Mouse (Mus musculus): Measurements from ENCODE around the gene Gucd1. TPM values are rescaled to one million over a fixed set of nuclear protein-coding genes. Genes with fewer than 3 reads are reported as not detected.
A peak's percentile ranks its signal among the peaks of the same experiment; 100 is the strongest.

Gucd1 gene
- polyA plus RNA-seq, 1 experiment from 2014 or later: 40.4 TPM

DNA sequence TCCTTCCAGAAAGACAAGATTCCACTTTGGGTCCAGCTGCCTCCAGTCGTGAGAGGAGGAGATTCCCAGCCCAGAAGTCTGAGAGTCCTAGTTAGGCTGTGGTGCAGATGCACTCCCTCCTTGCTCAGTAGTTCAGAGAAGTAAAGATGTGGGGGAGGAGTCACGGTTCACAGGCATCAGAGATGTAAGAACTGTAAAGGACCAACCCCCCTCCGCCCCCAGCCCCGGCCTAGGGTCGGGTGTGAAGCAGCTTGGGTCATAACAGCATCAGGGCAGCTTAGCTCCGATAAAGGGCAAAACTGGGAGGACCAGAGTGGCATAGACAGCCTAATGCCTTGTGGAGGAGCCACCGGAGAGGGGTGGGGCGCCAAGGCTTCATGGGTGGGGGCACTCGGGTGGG is 201.3 kb downstream of the Gucd1 start:
- DNase-seq (ENCODE audit: low spot score) (no peak), ATAC-seq (replicated peaks; ENCODE audit: low FRiP score, low TSS enrichment, low read depth) (peak; percentile 28)
- Histone ChIP-seq H3K9me3 (ENCODE audit: control insufficient read depth, low read length) (no peaks in the 10 kb centered on the region), H3K36me3 (ENCODE audit: control insufficient read depth, insufficient read depth, low read length) (peaks cover 3% of the 10 kb centered on the region; the same call in 1 of the 2 replicates), H3K4me3 (ENCODE audit: low read depth, low read length) (peak overlapping the region; percentile 47), H3K9ac (ENCODE audit: low read length) (peak overlapping the region; percentile 47), H3K4me1 (replicated peaks; ENCODE audit: control insufficient read depth, insufficient read depth, low read length) (peaks cover 9% of the 10 kb centered on the region), H3K27ac (ENCODE audit: low read depth) (no peak overlapping the region), H3K27me3 (replicated peaks; ENCODE audit: control insufficient read depth, insufficient read depth, low read length) (peaks cover 21% of the 10 kb centered on the region), H3K4me2 (ENCODE audit: low read length) (peak overlapping the region; percentile 73)
- WGBS: 6% methylated on average over 7 of the region's 9 CpGs

- Histone ChIP-seq H3K36me3 (ENCODE audit: control insufficient read depth, insufficient read depth, low read length) (peaks cover 10% of the 10 kb centered on the region), H3K4me1 (replicated peaks; ENCODE audit: control insufficient read depth, insufficient read depth, low read length) (peaks cover 9% of the 10 kb centered on the region), H3K9me3 (ENCODE audit: control insufficient read depth, low read length) (no peaks in the 10 kb centered on the region), H3K4me2 (ENCODE audit: low read length) (no peak overlapping the region), H3K4me3 (ENCODE audit: low read depth, low read length) (no peak overlapping the region), H3K27me3 (replicated peaks; ENCODE audit: control insufficient read depth, insufficient read depth, low read length) (peaks cover 21% of the 10 kb centered on the region), H3K27ac (ENCODE audit: low read depth) (no peak overlapping the region), H3K9ac (ENCODE audit: low read length) (no peak overlapping the region)
- DNase-seq (ENCODE audit: low spot score): no peak
- 72% methylated on average over 8 of the region's 8 CpGs for WGBS
- no peak for ATAC-seq (replicated peaks; ENCODE audit: low FRiP score, low TSS enrichment, low read depth)
Observed at GRCm38 (mm10) chr10:75315756-75316155, 202.0 kb downstream of the Gucd1 start.

GRCm38 (mm10) chr10:75314190-75314980 is 203.4 kb downstream of the Gucd1 start:
- no peak overlapping the region for H3K27ac ChIP-seq (ENCODE audit: low read depth)
- ATAC-seq (replicated peaks; ENCODE audit: low FRiP score, low TSS enrichment, low read depth): no peak
- no peak overlapping the region for H3K4me2 ChIP-seq (ENCODE audit: low read length)
- DNase-seq (ENCODE audit: low spot score): no peak
- WGBS: 62% methylated on average over 6 of the region's 6 CpGs
- peaks cover 9% of the 10 kb centered on the region for H3K4me1 ChIP-seq (replicated peaks; ENCODE audit: control insufficient read depth, insufficient read depth, low read length)
- peaks cover 24% of the 10 kb centered on the region for H3K36me3 ChIP-seq (ENCODE audit: control insufficient read depth, insufficient read depth, low read length)
- no peak overlapping the region for H3K9ac ChIP-seq (ENCODE audit: low read length)
- H3K27me3 ChIP-seq (replicated peaks; ENCODE audit: control insufficient read depth, insufficient read depth, low read length): peaks cover 21% of the 10 kb centered on the region
- H3K4me3 ChIP-seq (ENCODE audit: low read depth, low read length): no peak overlapping the region
- H3K9me3 ChIP-seq (ENCODE audit: control insufficient read depth, low read length): no peaks in the 10 kb centered on the region

GRCm38 (mm10) chr10:75312361-75312760 is 205.4 kb downstream of the Gucd1 start:
- no peak overlapping the region for H3K27ac ChIP-seq (ENCODE audit: low read depth)
- H3K4me1 ChIP-seq (replicated peaks; ENCODE audit: control insufficient read depth, insufficient read depth, low read length): peaks cover 6% of the 10 kb centered on the region
- DNase-seq (ENCODE audit: low spot score) (no peak), ATAC-seq (replicated peaks; ENCODE audit: low FRiP score, low TSS enrichment, low read depth) (no peak)
- H3K4me3 ChIP-seq (ENCODE audit: low read depth, low read length): no peak overlapping the region
- H3K9me3 ChIP-seq (ENCODE audit: control insufficient read depth, low read length): no peaks in the 10 kb centered on the region
- H3K4me2 ChIP-seq (ENCODE audit: low read length): no peak overlapping the region
- H3K36me3 ChIP-seq (ENCODE audit: control insufficient read depth, insufficient read depth, low read length): peaks cover 44% of the 10 kb centered on the region
- H3K27me3 ChIP-seq (replicated peaks; ENCODE audit: control insufficient read depth, insufficient read depth, low read length): peaks cover 5% of the 10 kb centered on the region
- 82% methylated on average over 7 of the region's 7 CpGs for WGBS
- H3K9ac ChIP-seq (ENCODE audit: low read length): no peak overlapping the region

DNA sequence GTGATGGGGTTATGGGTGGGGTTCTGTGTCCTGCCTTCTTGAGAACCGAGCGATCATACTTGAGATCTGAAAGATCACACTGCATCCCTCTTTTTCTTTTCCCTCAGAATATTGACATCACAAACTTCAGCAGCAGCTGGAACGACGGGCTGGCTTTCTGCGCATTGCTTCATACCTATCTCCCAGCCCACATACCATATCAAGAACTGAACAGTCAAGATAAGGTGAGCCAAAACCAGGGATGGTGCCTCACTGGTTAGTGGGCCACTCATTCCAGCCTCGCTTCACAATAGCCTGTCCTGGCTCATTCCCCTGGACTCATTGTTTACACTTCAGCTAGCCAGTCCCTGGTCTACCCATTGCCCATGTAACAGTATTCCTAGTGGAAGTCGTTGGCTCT is 210.6 kb downstream of the Gucd1 start:
- peaks cover 76% of the 10 kb centered on the region for H3K36me3 ChIP-seq (ENCODE audit: control insufficient read depth, insufficient read depth, low read length)
- no peak overlapping the region for H3K4me2 ChIP-seq (ENCODE audit: low read length)
- H3K9ac ChIP-seq (ENCODE audit: low read length): no peak overlapping the region
- no peak for ATAC-seq (replicated peaks; ENCODE audit: low FRiP score, low TSS enrichment, low read depth)
- no peaks in the 10 kb centered on the region for H3K4me1 ChIP-seq (replicated peaks; ENCODE audit: control insufficient read depth, insufficient read depth, low read length)
- H3K9me3 ChIP-seq (ENCODE audit: control insufficient read depth, low read length): no peaks in the 10 kb centered on the region
- H3K27ac ChIP-seq (ENCODE audit: low read depth): no peak overlapping the region
- DNase-seq (ENCODE audit: low spot score): no peak
- 89% methylated on average over 7 of the region's 7 CpGs for WGBS
- H3K27me3 ChIP-seq (replicated peaks; ENCODE audit: control insufficient read depth, insufficient read depth, low read length): no peaks in the 10 kb centered on the region
- no peak overlapping the region for H3K4me3 ChIP-seq (ENCODE audit: low read depth, low read length)

GRCm38 (mm10) chr10:75304413-75304812 is 213.4 kb downstream of the Gucd1 start:
- 78% methylated on average over 6 of the region's 6 CpGs for WGBS
- no peaks in the 10 kb centered on the region for H3K27me3 ChIP-seq (replicated peaks; ENCODE audit: control insufficient read depth, insufficient read depth, low read length)
- no peaks in the 10 kb centered on the region for H3K9me3 ChIP-seq (ENCODE audit: control insufficient read depth, low read length)
- H3K4me3 ChIP-seq (ENCODE audit: low read depth, low read length): no peak overlapping the region
- H3K9ac ChIP-seq (ENCODE audit: low read length): no peak overlapping the region
- ATAC-seq (replicated peaks; ENCODE audit: low FRiP score, low TSS enrichment, low read depth): no peak
- H3K36me3 ChIP-seq (ENCODE audit: control insufficient read depth, insufficient read depth, low read length): peaks cover 57% of the 10 kb centered on the region
- peaks cover 4% of the 10 kb centered on the region; the same call in 1 of the 2 replicates for H3K4me1 ChIP-seq (replicated peaks; ENCODE audit: control insufficient read depth, insufficient read depth, low read length)
- no peak for DNase-seq (ENCODE audit: low spot score)
- no peak overlapping the region for H3K27ac ChIP-seq (ENCODE audit: low read depth)
- H3K4me2 ChIP-seq (ENCODE audit: low read length): no peak overlapping the region

DNA sequence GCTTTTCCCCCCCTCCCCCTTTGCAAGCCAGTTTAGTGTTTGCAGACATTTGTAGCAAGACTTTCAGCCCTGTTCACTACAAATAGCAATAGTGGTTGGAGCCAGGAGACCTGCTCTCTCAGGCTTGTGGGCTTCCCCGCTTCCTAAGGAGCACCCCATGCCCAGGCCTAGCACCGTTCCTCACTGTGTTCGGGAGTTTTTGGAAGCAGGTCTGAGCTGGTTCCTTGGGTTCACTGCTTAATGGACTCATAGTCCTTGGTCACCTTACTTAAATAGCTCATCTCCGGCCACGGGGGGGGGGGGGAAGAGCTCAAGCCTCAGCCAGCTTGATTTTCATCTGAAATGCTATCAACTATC is 213.7 kb downstream of the Gucd1 start:
- peaks cover 55% of the 10 kb centered on the region for H3K36me3 ChIP-seq (ENCODE audit: control insufficient read depth, insufficient read depth, low read length)

DNA sequence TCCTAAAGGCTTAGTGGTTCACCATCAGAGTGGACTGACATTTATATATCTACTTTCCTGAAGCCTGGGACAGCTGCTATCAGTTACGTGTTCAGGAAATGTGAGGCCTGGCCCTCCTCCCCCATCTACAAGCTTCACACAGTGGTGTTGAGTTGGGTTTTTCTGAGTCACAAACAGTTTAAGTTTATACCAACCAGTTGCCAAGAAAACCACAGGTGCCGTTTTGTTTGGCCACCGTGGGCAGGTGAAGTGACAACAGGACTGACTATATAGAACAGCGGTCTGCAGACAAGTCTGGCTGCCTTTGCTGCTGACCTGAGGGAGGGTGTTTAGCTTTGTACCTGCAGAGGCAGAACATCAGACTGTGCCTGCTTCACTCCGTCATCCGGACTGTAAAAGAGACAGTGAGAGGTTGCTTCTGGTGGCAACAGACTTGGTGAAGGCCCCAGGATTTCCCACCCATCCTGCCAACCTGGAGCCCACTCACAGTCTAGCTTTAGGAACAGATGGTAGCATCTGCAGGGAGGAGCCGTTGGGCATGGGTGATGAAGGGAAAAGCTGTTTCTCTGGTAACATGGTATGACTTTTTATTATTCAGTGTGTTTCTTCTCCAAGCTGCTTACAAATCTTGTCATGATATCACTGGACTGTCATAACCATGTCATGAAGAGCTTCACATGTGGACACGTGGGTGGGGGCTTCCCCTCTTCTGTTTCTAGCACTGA is 214.3 kb downstream of the Gucd1 start:
- Histone ChIP-seq H3K36me3 (ENCODE audit: control insufficient read depth, insufficient read depth, low read length) (peaks cover 51% of the 10 kb centered on the region), H3K4me1 (replicated peaks; ENCODE audit: control insufficient read depth, insufficient read depth, low read length) (peaks cover 4% of the 10 kb centered on the region; the same call in 1 of the 2 replicates), H3K9ac (ENCODE audit: low read length) (no peak overlapping the region), H3K27me3 (replicated peaks; ENCODE audit: control insufficient read depth, insufficient read depth, low read length) (no peaks in the 10 kb centered on the region), H3K4me2 (ENCODE audit: low read length) (no peak overlapping the region), H3K9me3 (ENCODE audit: control insufficient read depth, low read length) (no peaks in the 10 kb centered on the region), H3K27ac (ENCODE audit: low read depth) (no peak overlapping the region), H3K4me3 (ENCODE audit: low read depth, low read length) (no peak overlapping the region)
- DNase-seq (ENCODE audit: low spot score): no peak
- no peak for ATAC-seq (replicated peaks; ENCODE audit: low FRiP score, low TSS enrichment, low read depth)
- WGBS: 84% methylated on average over 8 of the region's 8 CpGs

More for the DNA sequence above, 213.7 kb downstream of the Gucd1 start:
- no peak overlapping the region for H3K9ac ChIP-seq (ENCODE audit: low read length)
- H3K4me2 ChIP-seq (ENCODE audit: low read length): no peak overlapping the region
- H3K27ac ChIP-seq (ENCODE audit: low read depth): no peak overlapping the region
- 80% methylated on average over 5 of the region's 5 CpGs for WGBS
- no peaks in the 10 kb centered on the region for H3K9me3 ChIP-seq (ENCODE audit: control insufficient read depth, low read length)
- ATAC-seq (replicated peaks; ENCODE audit: low FRiP score, low TSS enrichment, low read depth) (no peak), DNase-seq (ENCODE audit: low spot score) (no peak)
- H3K27me3 ChIP-seq (replicated peaks; ENCODE audit: control insufficient read depth, insufficient read depth, low read length): no peaks in the 10 kb centered on the region
- H3K4me1 ChIP-seq (replicated peaks; ENCODE audit: control insufficient read depth, insufficient read depth, low read length): peaks cover 4% of the 10 kb centered on the region; the same call in 1 of the 2 replicates
- H3K4me3 ChIP-seq (ENCODE audit: low read depth, low read length): no peak overlapping the region

Data from intestine, embryonic 14.5 days (tissue).